Mouse (Mus musculus): ENCODE data around the gene Olfr1234.

- no peak for TF ChIP-seq CTCF (IDR thresholded peaks at IDR 0.05; ENCODE audit: extremely low read depth, insufficient read length, insufficient replicate concordance, low read depth, low read length)
- no peak for TF ChIP-seq POLR2A (IDR thresholded peaks at IDR 0.05; ENCODE audit: low read depth, low read length)
These were observed 36.2 kb upstream of the Olfr1234 start for GRCm38 (mm10) chr2:89400882-89401281.
